Mouse (Mus musculus): ENCODE results near the gene Cacna1a.

- TF ChIP-seq CTCF (IDR thresholded peaks at IDR 0.05; ENCODE audit: borderline replicate concordance, extremely low read depth, insufficient read depth, insufficient read length) (peak; percentile 99), POLR2A (IDR thresholded peaks at IDR 0.05; ENCODE audit: borderline replicate concordance, extremely low read depth, insufficient read depth, insufficient read length, poor library complexity, severe bottlenecking) (no peak)
These were observed 24.7 kb upstream of the Cacna1a start for GRCm38 (mm10) chr8:84363428-84364134.
